Mouse (Mus musculus): Measurements from ENCODE around the gene Uaca.

GRCm38 (mm10) chr9:60751098-60751497 is 43.2 kb upstream of the Uaca start:
- TF ChIP-seq CTCF (IDR thresholded peaks at IDR 0.05; ENCODE audit: low read depth, low read length) = no peak
- TF ChIP-seq GATA1 (IDR thresholded peaks at IDR 0.05; ENCODE audit: borderline replicate concordance, low read length) = no peak
- no peak for TF ChIP-seq POLR2AphosphoS5 (IDR thresholded peaks at IDR 0.05; ENCODE audit: insufficient replicate concordance, low read depth, low read length)
- TF ChIP-seq TAL1 (conservative IDR thresholded peaks at IDR 0.05; ENCODE audit: low read depth, low read length) = no peak
- no peak for TF ChIP-seq GATA2 (IDR thresholded peaks at IDR 0.05; ENCODE audit: borderline replicate concordance, low read depth, low read length)
